Mouse (Mus musculus) ES-E14 (cell line): ENCODE measurements around the gene Disc1.

Experiments used
- CHD2 ChIP-seq: IDR thresholded peaks from 2 replicates; pipeline ENCODE4 v1.6.1; 2014; ENCODE audit warnings: mild to moderate bottlenecking, low read depth, low read length, inconsistent platforms
- ZNF384 ChIP-seq: IDR thresholded peaks from 2 replicates; pipeline ENCODE4 v1.6.1; 2012; ENCODE audit warnings: low read depth, low read length, inconsistent platforms

GRCm38 (mm10) chr8:125217902-125218581 lies 164.0 kb downstream of the Disc1 start:
- no peak for TF ChIP-seq CHD2
- TF ChIP-seq ZNF384 = no peak
